Mouse (Mus musculus): ENCODE measurements around the gene Dgkd. TPM values are rescaled to one million over a fixed set of nuclear protein-coding genes. Genes with fewer than 3 reads are reported as not detected.

The Dgkd gene
- polyA plus RNA-seq, 1 experiment from 2014 or later, result 8.7 TPM

DNA sequence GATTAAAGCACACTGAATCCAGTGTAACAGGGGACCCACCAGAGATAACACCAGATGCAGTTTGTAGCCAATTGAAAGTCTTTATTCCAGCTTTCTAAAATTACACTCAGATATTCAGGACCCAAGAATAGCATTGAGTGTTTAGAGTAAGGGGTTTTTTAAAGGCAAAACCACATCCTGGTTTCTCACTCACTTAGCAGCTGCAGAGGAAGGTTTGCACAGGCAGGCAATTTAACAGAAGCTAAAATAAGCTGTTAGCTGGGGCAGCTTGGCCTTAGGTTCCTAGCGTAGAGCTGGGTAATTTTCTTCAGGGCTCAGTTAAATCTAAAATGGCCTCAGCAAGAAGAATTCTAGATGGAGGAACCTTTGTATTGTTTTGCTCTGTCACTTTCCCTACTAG is 13.6 kb downstream of the Dgkd start:
- TF ChIP-seq EP300 (optimal IDR thresholded peaks at IDR 0.05) (no peak), CTCF (IDR thresholded peaks at IDR 0.05; ENCODE audit: low read depth) (no peak)
- H3K4me1 ChIP-seq (replicated peaks; ENCODE audit: control insufficient read depth, insufficient read depth), result no peaks in the 10 kb centered on the region
- H3K27me3 ChIP-seq (ENCODE audit: control insufficient read depth, insufficient read depth, low read length), result no peaks in the 10 kb centered on the region
- H3K4me2 ChIP-seq (replicated peaks; ENCODE audit: low read depth), result no peak overlapping the region
- 88% methylated on average over 1 of the region's 1 CpGs for WGBS
- H3K36me3 ChIP-seq (ENCODE audit: control insufficient read depth, insufficient read depth, low read length), result no peaks in the 10 kb centered on the region
- no peaks in the 10 kb centered on the region for H3K9me3 ChIP-seq (ENCODE audit: control insufficient read depth, low read length)
- ATAC-seq (ENCODE audit: low FRiP score, low TSS enrichment) (no peak), DNase-seq (ENCODE audit: low spot score) (no peak)
- H3K27ac ChIP-seq (replicated peaks), result no peak overlapping the region
- no peak overlapping the region for H3K4me3 ChIP-seq (ENCODE audit: low read depth, low read length)
- H3K9ac ChIP-seq (ENCODE audit: low read length), result no peak overlapping the region

- no peak overlapping the region for H3K27ac ChIP-seq (replicated peaks)
- H3K4me3 ChIP-seq (ENCODE audit: low read depth, low read length), result no peak overlapping the region
- ATAC-seq (ENCODE audit: low FRiP score, low TSS enrichment) (no peak), DNase-seq (ENCODE audit: low spot score) (no peak)
- H3K36me3 ChIP-seq (ENCODE audit: control insufficient read depth, insufficient read depth, low read length), result no peaks in the 10 kb centered on the region
- H3K27me3 ChIP-seq (ENCODE audit: control insufficient read depth, insufficient read depth, low read length), result no peaks in the 10 kb centered on the region
- H3K4me2 ChIP-seq (replicated peaks; ENCODE audit: low read depth), result no peak overlapping the region
- TF ChIP-seq EP300 (optimal IDR thresholded peaks at IDR 0.05), result no peak
- TF ChIP-seq CTCF (IDR thresholded peaks at IDR 0.05; ENCODE audit: low read depth), result no peak
- no peaks in the 10 kb centered on the region for H3K9me3 ChIP-seq (ENCODE audit: control insufficient read depth, low read length)
- no peaks in the 10 kb centered on the region; the same call in 1 of the 2 replicates for H3K4me1 ChIP-seq (replicated peaks; ENCODE audit: control insufficient read depth, insufficient read depth)
- H3K9ac ChIP-seq (ENCODE audit: low read length), result no peak overlapping the region
Observed at GRCm38 (mm10) chr1:87871546-87871945, 18.5 kb downstream of the Dgkd start.

- no peak for ATAC-seq (ENCODE audit: low FRiP score, low TSS enrichment)
- DNase-seq (ENCODE audit: low spot score), result no peak
- no peaks in the 10 kb centered on the region for H3K27me3 ChIP-seq (ENCODE audit: control insufficient read depth, insufficient read depth, low read length)
- no peak overlapping the region for H3K4me2 ChIP-seq (replicated peaks; ENCODE audit: low read depth)
- TF ChIP-seq CTCF (IDR thresholded peaks at IDR 0.05; ENCODE audit: low read depth) (no peak), EP300 (optimal IDR thresholded peaks at IDR 0.05) (no peak)
- no peaks in the 10 kb centered on the region; the same call in 1 of the 2 replicates for H3K4me1 ChIP-seq (replicated peaks; ENCODE audit: control insufficient read depth, insufficient read depth)
- H3K9ac ChIP-seq (ENCODE audit: low read length), result no peak overlapping the region
- no peak overlapping the region for H3K27ac ChIP-seq (replicated peaks)
- no peaks in the 10 kb centered on the region for H3K36me3 ChIP-seq (ENCODE audit: control insufficient read depth, insufficient read depth, low read length)
- H3K4me3 ChIP-seq (ENCODE audit: low read depth, low read length), result no peak overlapping the region
- H3K9me3 ChIP-seq (ENCODE audit: control insufficient read depth, low read length), result no peaks in the 10 kb centered on the region
Observed at GRCm38 (mm10) chr1:87873081-87873480, 20.0 kb downstream of the Dgkd start.

DNA sequence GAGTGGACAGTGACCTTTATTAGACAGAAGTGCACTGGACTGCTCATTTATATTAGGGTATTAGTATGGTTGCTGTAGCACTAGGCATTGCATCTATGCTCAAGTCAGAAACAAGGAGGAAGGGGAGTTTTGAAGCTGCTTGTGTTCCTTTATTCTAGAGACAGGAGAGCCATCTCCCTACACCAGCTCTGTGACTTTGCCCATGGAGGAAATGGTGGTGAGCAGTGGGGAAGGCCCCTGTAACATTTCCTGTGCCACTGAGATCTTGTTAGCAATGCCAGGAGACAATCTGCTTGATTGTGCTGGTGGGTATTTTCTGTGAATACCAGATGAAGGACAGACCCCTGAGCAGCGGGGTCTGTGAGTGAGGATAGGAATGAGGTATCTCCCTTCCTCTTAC is 23.0 kb downstream of the Dgkd start:
- H3K27ac ChIP-seq (replicated peaks), result no peak overlapping the region
- no peaks in the 10 kb centered on the region for H3K36me3 ChIP-seq (ENCODE audit: control insufficient read depth, insufficient read depth, low read length)
- H3K27me3 ChIP-seq (ENCODE audit: control insufficient read depth, insufficient read depth, low read length), result no peaks in the 10 kb centered on the region
- no peaks in the 10 kb centered on the region for H3K9me3 ChIP-seq (ENCODE audit: control insufficient read depth, low read length)
- no peak overlapping the region for H3K4me2 ChIP-seq (replicated peaks; ENCODE audit: low read depth)
- no peak for DNase-seq (ENCODE audit: low spot score)
- 96% methylated on average over 1 of the region's 1 CpGs for WGBS
- no peak overlapping the region for H3K4me3 ChIP-seq (ENCODE audit: low read depth, low read length)
- no peak overlapping the region for H3K9ac ChIP-seq (ENCODE audit: low read length)
- no peak for ATAC-seq (ENCODE audit: low FRiP score, low TSS enrichment)
- TF ChIP-seq EP300 (optimal IDR thresholded peaks at IDR 0.05), result no peak
- no peak for TF ChIP-seq CTCF (IDR thresholded peaks at IDR 0.05; ENCODE audit: low read depth)
- H3K4me1 ChIP-seq (replicated peaks; ENCODE audit: control insufficient read depth, insufficient read depth), result peaks cover 2% of the 10 kb centered on the region

GRCm38 (mm10) chr1:87877552-87878283 is 24.6 kb downstream of the Dgkd start:
- H3K9ac ChIP-seq (ENCODE audit: low read length), result no peak overlapping the region

GRCm38 (mm10) chr1:87879034-87879433 is 25.9 kb downstream of the Dgkd start:
- WGBS, result 83% methylated on average over 3 of the region's 3 CpGs
- TF ChIP-seq EP300 (optimal IDR thresholded peaks at IDR 0.05), result no peak
- no peak for TF ChIP-seq CTCF (IDR thresholded peaks at IDR 0.05; ENCODE audit: low read depth)
- no peak for DNase-seq (ENCODE audit: low spot score)
- Histone ChIP-seq H3K36me3 (ENCODE audit: control insufficient read depth, insufficient read depth, low read length) (no peaks in the 10 kb centered on the region), H3K9ac (ENCODE audit: low read length) (no peak overlapping the region), H3K4me1 (replicated peaks; ENCODE audit: control insufficient read depth, insufficient read depth) (peaks cover 2% of the 10 kb centered on the region; the same call in 1 of the 2 replicates), H3K9me3 (ENCODE audit: control insufficient read depth, low read length) (no peaks in the 10 kb centered on the region), H3K27me3 (ENCODE audit: control insufficient read depth, insufficient read depth, low read length) (no peaks in the 10 kb centered on the region), H3K27ac (replicated peaks) (peak overlapping the region; percentile 37; the same call in 1 of the 2 replicates), H3K4me3 (ENCODE audit: low read depth, low read length) (no peak overlapping the region), H3K4me2 (replicated peaks; ENCODE audit: low read depth) (no peak overlapping the region)
- ATAC-seq (ENCODE audit: low FRiP score, low TSS enrichment), result no peak

More at GRCm38 (mm10) chr1:87877552-87878283, 24.6 kb downstream of the Dgkd start:
- no peak overlapping the region for H3K4me2 ChIP-seq (replicated peaks; ENCODE audit: low read depth)
- H3K36me3 ChIP-seq (ENCODE audit: control insufficient read depth, insufficient read depth, low read length), result no peaks in the 10 kb centered on the region
- WGBS, result 64% methylated on average over 9 of the region's 9 CpGs
- DNase-seq (ENCODE audit: low spot score), result no peak
- no peak for ATAC-seq (ENCODE audit: low FRiP score, low TSS enrichment)
- H3K4me1 ChIP-seq (replicated peaks; ENCODE audit: control insufficient read depth, insufficient read depth), result peaks cover 2% of the 10 kb centered on the region; the same call in 1 of the 2 replicates
- no peak overlapping the region for H3K4me3 ChIP-seq (ENCODE audit: low read depth, low read length)
- TF ChIP-seq CTCF (IDR thresholded peaks at IDR 0.05; ENCODE audit: low read depth) (no peak), EP300 (optimal IDR thresholded peaks at IDR 0.05) (no peak)
- no peaks in the 10 kb centered on the region for H3K27me3 ChIP-seq (ENCODE audit: control insufficient read depth, insufficient read depth, low read length)
- H3K9me3 ChIP-seq (ENCODE audit: control insufficient read depth, low read length), result no peaks in the 10 kb centered on the region
- no peak overlapping the region for H3K27ac ChIP-seq (replicated peaks)
